Mouse (Mus musculus) heart, postnatal 0 days (tissue): ENCODE data around the gene Macf1. TPM values are rescaled to one million over a fixed set of nuclear protein-coding genes. Genes with fewer than 3 reads are reported as not detected.

ENCODE experiments used
- ATAC-seq: fragments of 200-750 bp; cut with Nextera tagmentation; 2 replicates; pipeline ENCODE4 v1.8.0; 2017; ENCODE audit warnings: low read depth, moderate number of reproducible peaks, moderate library complexity; ENCODE audit not compliant: insufficient read depth
- DNase-seq: peaks from one replicate; pipeline ENCODE4 v3.0.0-alpha.2; 2016; ENCODE audit warnings: low spot score
- H3K27ac ChIP-seq: fragments of 300-500 bp; sonication (generic); 2 replicates; pipeline ENCODE4 v1.5.1; 2014; ENCODE audit warnings: low read depth, mild to moderate bottlenecking
- H3K27me3 ChIP-seq: fragments of 300-500 bp; sonication (generic); 2 replicates; pipeline ENCODE4 v1.6.1; 2014; ENCODE audit warnings: low read length, mixed read lengths; ENCODE audit not compliant: control insufficient read depth, insufficient read depth
- H3K36me3 ChIP-seq: fragments of 300-500 bp; sonication (generic); replicated peaks from 2 replicates; pipeline ENCODE4 v1.6.1; 2014; ENCODE audit warnings: low read length, mixed read lengths; ENCODE audit not compliant: control insufficient read depth, insufficient read depth
- H3K4me1 ChIP-seq: fragments of 300-500 bp; sonication (generic); 2 replicates; pipeline ENCODE4 v1.6.1; 2014; ENCODE audit warnings: antibody characterized with exemption; ENCODE audit not compliant: control insufficient read depth, insufficient read depth
- H3K4me2 ChIP-seq: fragments of 300-500 bp; sonication (generic); 2 replicates; pipeline ENCODE4 v1.6.1; 2014; ENCODE audit warnings: low read depth, mild to moderate bottlenecking, low read length, moderate library complexity
- H3K4me3 ChIP-seq: fragments of 300-500 bp; sonication (generic); 2 replicates; pipeline ENCODE4 v1.5.1; 2014; ENCODE audit warnings: low read depth, low read length
- H3K9ac ChIP-seq: fragments of 300-500 bp; sonication (generic); replicated peaks from 2 replicates; pipeline ENCODE4 v1.6.1; 2014; ENCODE audit warnings: low read depth, low read length, mixed read lengths
- H3K9me3 ChIP-seq: fragments of 300-500 bp; sonication (generic); replicated peaks from 2 replicates; pipeline ENCODE4 v1.6.1; 2016; ENCODE audit warnings: low read length; ENCODE audit not compliant: control insufficient read depth
- CTCF ChIP-seq: IDR thresholded peaks from 2 replicates; pipeline ENCODE4 v1.5.1; 2016; ENCODE audit warnings: antibody characterized with exemption, control low read depth, low read depth
- EP300 ChIP-seq: IDR thresholded peaks from 2 replicates; pipeline ENCODE4 v1.6.1; 2016; ENCODE audit warnings: antibody characterized with exemption, low read depth
- WGBS: fragments of 180-500 bp; shearing (Covaris S2); extraction: QIAGEN DNeasy Blood & Tissue Kit; methylation state at CpG from one replicate; pipeline ENCODE4 v1.1.7; 2014; 5-methylcytosine and 5-hydroxymethylcytosine counted together
- polyA plus RNA-seq: library from polyadenylated mRNA; unstranded; fragments of >200 nt; fragmentation: Nextera tagmentation; extraction: Ambion mirVana; gene quantifications from 2 replicates; pipeline ENCODE4 v1.2.1, GENCODE M21; 2015
- total RNA-seq: library from RNA; depleted of rRNA; stranded (reverse); fragments of >200 nt; gene quantifications from 2 replicates; pipeline ENCODE4 v1.2.3, GENCODE M21; 2014; ENCODE audit warnings: low replicate concordance

The Macf1 gene
- total and polyA plus RNA-seq, 2 experiments from 2014 or later, result 41.4 to 236 TPM

- no peak for ATAC-seq
- no peaks in the 10 kb centered on the region for H3K27me3 ChIP-seq
- H3K4me2 ChIP-seq, result no peak overlapping the region
- H3K36me3 ChIP-seq, result no peaks in the 10 kb centered on the region
- H3K4me3 ChIP-seq, result no peak overlapping the region
- no peak overlapping the region; the same call in 1 of the 2 replicates for H3K9ac ChIP-seq
- WGBS, result 34% methylated on average over 4 of the region's 4 CpGs
- no peaks in the 10 kb centered on the region for H3K9me3 ChIP-seq
- H3K27ac ChIP-seq, result peak overlapping the region; percentile 70
- TF ChIP-seq CTCF, result no peak
- DNase-seq, result no peak
- H3K4me1 ChIP-seq, result peaks cover 46% of the 10 kb centered on the region
These were observed 67.2 kb downstream of the Macf1 start for GRCm38 (mm10) chr4:123616971-123617370.

GRCm38 (mm10) chr4:123616501-123616900 is 67.7 kb downstream of the Macf1 start:
- no peak for ATAC-seq
- H3K4me2 ChIP-seq, result no peak overlapping the region

GRCm38 (mm10) chr4:123613309-123613947 is 70.7 kb downstream of the Macf1 start:
- DNase-seq, result no peak
- no peak for ATAC-seq
- Histone ChIP-seq H3K4me1 (peaks cover 33% of the 10 kb centered on the region), H3K27me3 (no peaks in the 10 kb centered on the region), H3K4me2 (no peak overlapping the region), H3K9ac (no peak overlapping the region), H3K27ac (no peak overlapping the region), H3K4me3 (no peak overlapping the region), H3K36me3 (no peaks in the 10 kb centered on the region), H3K9me3 (no peaks in the 10 kb centered on the region)
- TF ChIP-seq EP300, result no peak
- no peak for TF ChIP-seq CTCF
- 58% methylated on average over 7 of the region's 7 CpGs for WGBS

More at GRCm38 (mm10) chr4:123616501-123616900, 67.7 kb downstream of the Macf1 start:
- Histone ChIP-seq H3K9me3 (no peaks in the 10 kb centered on the region), H3K9ac (no peak overlapping the region), H3K27ac (peak overlapping the region; percentile 70), H3K4me3 (no peak overlapping the region), H3K27me3 (no peaks in the 10 kb centered on the region), H3K4me1 (peaks cover 41% of the 10 kb centered on the region), H3K36me3 (no peaks in the 10 kb centered on the region)
- DNase-seq, result no peak
- TF ChIP-seq CTCF (no peak), EP300 (no peak)

DNA sequence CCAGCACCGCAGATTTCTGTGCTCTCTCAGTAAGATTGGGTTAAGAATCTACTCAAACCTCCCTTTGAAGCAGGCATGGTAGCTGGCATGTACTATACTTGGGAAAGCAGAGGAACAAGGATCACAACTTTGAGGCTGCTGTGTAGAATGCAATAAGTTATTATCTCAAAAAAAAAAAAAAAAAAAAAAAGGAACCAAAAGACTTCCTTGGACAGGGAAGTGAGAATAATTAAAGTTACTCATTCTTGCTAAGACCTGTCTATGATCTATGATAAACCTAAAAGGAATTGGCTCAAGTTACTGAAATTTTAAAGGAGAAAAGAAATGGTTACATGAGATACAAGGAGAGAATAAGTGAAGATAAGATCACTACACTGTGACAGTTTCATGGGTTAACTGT is 72.2 kb downstream of the Macf1 start:
- Histone ChIP-seq H3K36me3 (no peaks in the 10 kb centered on the region), H3K27me3 (no peaks in the 10 kb centered on the region), H3K4me1 (peaks cover 18% of the 10 kb centered on the region), H3K4me2 (no peak overlapping the region), H3K9me3 (0 out of 2 replicates have a peak, but pooled peaks cover 4% of the 10 kb centered on the region), H3K4me3 (no peak overlapping the region), H3K9ac (no peak overlapping the region), H3K27ac (no peak overlapping the region)
- no peak for ATAC-seq
- DNase-seq, result no peak
- 94% methylated on average over 1 of the region's 1 CpGs for WGBS
- no peak for TF ChIP-seq EP300
- TF ChIP-seq CTCF, result no peak

- H3K9me3 ChIP-seq, result 0 out of 2 replicates have a peak, but pooled peaks cover 4% of the 10 kb centered on the region
- WGBS, result 91% methylated on average over 1 of the region's 2 CpGs
- no peak overlapping the region for H3K4me3 ChIP-seq
- no peaks in the 10 kb centered on the region for H3K27me3 ChIP-seq
- H3K4me2 ChIP-seq, result no peak overlapping the region
- no peak overlapping the region for H3K27ac ChIP-seq
- TF ChIP-seq EP300 (no peak), CTCF (no peak)
- H3K36me3 ChIP-seq, result no peaks in the 10 kb centered on the region
- no peak overlapping the region for H3K9ac ChIP-seq
- ATAC-seq, result no peak
- no peak for DNase-seq
- H3K4me1 ChIP-seq, result peaks cover 11% of the 10 kb centered on the region
These were observed 72.9 kb downstream of the Macf1 start for GRCm38 (mm10) chr4:123611241-123611640.

GRCm38 (mm10) chr4:123607174-123607573 is 77.0 kb downstream of the Macf1 start:
- ATAC-seq (no peak), DNase-seq (no peak)
- Histone ChIP-seq H3K9me3 (0 out of 2 replicates have a peak, but pooled peaks cover 4% of the 10 kb centered on the region), H3K27ac (no peak overlapping the region), H3K4me2 (no peak overlapping the region), H3K4me3 (no peak overlapping the region), H3K27me3 (no peaks in the 10 kb centered on the region), H3K9ac (no peak overlapping the region), H3K36me3 (no peaks in the 10 kb centered on the region), H3K4me1 (peaks cover 11% of the 10 kb centered on the region; the same call in 1 of the 2 replicates)
- WGBS, result 92% methylated on average over 1 of the region's 1 CpGs
- TF ChIP-seq EP300 (no peak), CTCF (peak; percentile 34)
